Mouse (Mus musculus) kidney, embryonic 16.5 days (tissue): ENCODE measurements at regions not wholly inside any gene's neighbourhood (a gene's known extent, or its start where the extent isn't known, plus 50 kb on each side); places are given as distances from the start of the nearest gene placed in this dataset.

ENCODE experiments used
- ATAC-seq: fragments of 200-750 bp; cut with Nextera tagmentation; 2 replicates; pipeline ENCODE4 v1.8.0; 2017; ENCODE audit warnings: moderate TSS enrichment; ENCODE audit not compliant: low FRiP score, low TSS enrichment
- H3K27ac ChIP-seq: fragments of 300-500 bp; sonication (generic); 2 replicates; pipeline ENCODE4 v1.5.1; 2014; ENCODE audit warnings: low read length
- H3K27me3 ChIP-seq: fragments of 300-500 bp; sonication (generic); 2 replicates; pipeline ENCODE4 v1.6.1; 2014; ENCODE audit warnings: low read length, control low read depth, mixed read lengths; ENCODE audit not compliant: insufficient read depth
- H3K36me3 ChIP-seq: fragments of 300-500 bp; sonication (generic); 2 replicates; pipeline ENCODE4 v1.6.1; 2014; ENCODE audit warnings: low read length, control low read depth, mixed read lengths; ENCODE audit not compliant: insufficient read depth
- H3K4me1 ChIP-seq: fragments of 300-500 bp; sonication (generic); 2 replicates; pipeline ENCODE4 v1.6.1; 2014; ENCODE audit warnings: low read length, control low read depth, mixed read lengths; ENCODE audit not compliant: insufficient read depth
- H3K4me2 ChIP-seq: fragments of 300-500 bp; sonication (generic); replicated peaks from 2 replicates; pipeline ENCODE4 v1.6.1; 2014; ENCODE audit warnings: low read depth, low read length
- H3K4me3 ChIP-seq: fragments of 300-500 bp; sonication (generic); 2 replicates; pipeline ENCODE4 v1.5.1; 2014; ENCODE audit warnings: mild to moderate bottlenecking, low read length
- H3K9ac ChIP-seq: fragments of 300-500 bp; sonication (generic); replicated peaks from 2 replicates; pipeline ENCODE4 v1.6.1; 2014; ENCODE audit warnings: low read length
- H3K9me3 ChIP-seq: fragments of 300-500 bp; sonication (generic); 2 replicates; pipeline ENCODE4 v1.6.1; 2016; ENCODE audit warnings: low read length, control low read depth
- WGBS: fragments of 180-500 bp; shearing (Covaris S2); extraction: QIAGEN DNeasy Blood & Tissue Kit; methylation state at CpG from one replicate; pipeline ENCODE4 v1.1.7; 2014; 5-methylcytosine and 5-hydroxymethylcytosine counted together

DNA sequence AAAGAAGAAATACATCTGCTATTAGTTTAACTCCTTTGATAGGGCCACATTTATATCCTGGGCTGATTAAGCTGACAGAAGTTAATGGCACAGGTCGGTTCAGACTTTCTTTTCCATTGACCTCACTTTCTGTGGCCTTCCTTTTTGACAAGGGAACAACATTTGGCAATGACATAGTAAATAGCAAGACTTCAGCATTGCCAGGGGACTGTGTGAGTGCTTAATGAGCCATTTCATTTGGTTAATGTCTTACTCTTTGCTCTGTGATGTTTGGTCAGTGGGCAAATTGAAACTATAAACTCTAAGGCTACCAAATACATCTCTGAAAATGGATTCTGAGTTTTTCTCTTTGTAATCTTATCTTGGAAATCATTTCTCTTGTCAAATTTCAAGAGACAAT, 1405.9 kb downstream of the Nxph1 start:
- peak; percentile 75; the same call in 1 of the 2 replicates for ATAC-seq
- no peaks in the 10 kb centered on the region for H3K36me3 ChIP-seq
- no peaks in the 10 kb centered on the region for H3K9me3 ChIP-seq
- WGBS: 12% methylated on average over 1 of the region's 1 CpGs
- H3K4me2 ChIP-seq: no peak overlapping the region
- no peak overlapping the region for H3K27ac ChIP-seq
- no peaks in the 10 kb centered on the region for H3K4me1 ChIP-seq
- H3K9ac ChIP-seq: no peak overlapping the region
- H3K27me3 ChIP-seq: no peaks in the 10 kb centered on the region
- H3K4me3 ChIP-seq: no peak overlapping the region

DNA sequence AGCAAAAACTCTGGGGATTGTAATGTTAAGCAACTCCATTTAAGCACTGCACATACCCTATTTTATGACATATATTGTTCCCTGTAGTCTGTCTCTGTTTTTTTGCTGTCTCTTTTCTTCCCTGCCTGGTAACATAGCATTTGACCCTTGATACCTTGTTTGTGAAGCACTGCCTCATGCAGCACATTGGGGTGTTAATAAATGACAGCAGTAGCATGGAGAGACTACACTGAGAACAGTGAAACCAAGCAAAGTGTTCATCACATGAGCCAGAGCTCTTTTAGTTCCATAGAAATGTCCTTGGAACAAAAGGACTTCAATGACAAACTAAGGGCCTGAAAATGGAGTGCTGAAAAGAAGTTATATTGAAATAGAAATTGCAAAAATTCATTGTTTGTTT, 1416.9 kb downstream of the Nxph1 start:
- Histone ChIP-seq H3K9me3 (no peaks in the 10 kb centered on the region), H3K4me2 (no peak overlapping the region), H3K36me3 (no peaks in the 10 kb centered on the region), H3K27me3 (no peaks in the 10 kb centered on the region), H3K4me3 (no peak overlapping the region), H3K9ac (no peak overlapping the region), H3K27ac (no peak overlapping the region), H3K4me1 (no peaks in the 10 kb centered on the region)
- peak; percentile 88; the same call in 1 of the 2 replicates for ATAC-seq

DNA sequence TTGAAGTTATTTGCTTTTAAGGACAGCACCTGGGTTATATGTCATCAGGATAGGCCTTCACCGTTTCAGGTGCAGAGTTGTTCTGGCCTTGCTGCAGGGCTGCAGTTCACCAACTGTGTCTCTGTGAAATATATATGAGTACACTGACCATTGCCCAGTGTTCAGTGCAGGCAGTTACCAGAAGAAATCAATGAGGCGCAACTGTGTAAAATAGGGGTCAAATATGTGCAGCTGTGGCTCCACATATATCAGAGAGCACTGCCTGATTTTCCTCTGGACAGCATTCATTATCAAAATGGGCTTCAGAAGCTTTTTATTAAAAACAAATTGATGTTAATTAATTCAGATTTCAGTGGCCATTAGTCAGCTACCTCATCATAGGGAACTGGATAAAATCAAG, 1426.2 kb downstream of the Nxph1 start:
- no peaks in the 10 kb centered on the region for H3K4me1 ChIP-seq
- no peak overlapping the region for H3K4me2 ChIP-seq
- no peak overlapping the region for H3K9ac ChIP-seq
- H3K27me3 ChIP-seq: no peaks in the 10 kb centered on the region
- H3K4me3 ChIP-seq: no peak overlapping the region
- ATAC-seq: no peak
- 57% methylated on average over 2 of the region's 2 CpGs for WGBS
- no peak overlapping the region for H3K27ac ChIP-seq
- H3K36me3 ChIP-seq: no peaks in the 10 kb centered on the region
- H3K9me3 ChIP-seq: no peaks in the 10 kb centered on the region; the same call in 1 of the 2 replicates

DNA sequence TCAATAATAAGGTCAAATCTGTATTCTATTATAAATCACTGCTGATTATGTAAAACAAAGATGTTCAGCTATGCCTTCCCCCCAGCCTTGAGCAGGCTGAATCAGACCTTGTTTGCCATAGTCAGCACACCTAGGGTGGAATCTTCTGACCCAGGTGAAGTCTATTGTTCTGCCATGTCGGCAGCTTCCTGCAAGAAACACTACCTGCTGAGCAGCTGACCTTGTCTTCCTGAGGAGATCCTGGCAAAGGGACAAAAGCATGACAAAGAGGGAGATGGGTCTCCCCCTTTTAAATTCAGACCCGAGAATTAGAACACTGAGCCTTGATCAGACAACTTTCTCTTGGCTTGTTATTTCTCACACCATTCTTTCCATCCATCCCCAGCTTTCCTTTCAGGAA, 1476.4 kb downstream of the Nxph1 start:
- ATAC-seq: no peak
- 66% methylated on average over 2 of the region's 2 CpGs for WGBS

GRCm38 (mm10) chr6:10425506-10425905, 1477.3 kb downstream of the Nxph1 start:
- Histone ChIP-seq H3K36me3 (no peaks in the 10 kb centered on the region), H3K9ac (no peak overlapping the region), H3K27ac (no peak overlapping the region), H3K27me3 (no peaks in the 10 kb centered on the region), H3K9me3 (no peaks in the 10 kb centered on the region), H3K4me1 (no peaks in the 10 kb centered on the region), H3K4me2 (no peak overlapping the region), H3K4me3 (no peak overlapping the region)
- no peak for ATAC-seq
- 95% methylated on average over 2 of the region's 2 CpGs for WGBS

More for the DNA sequence above, 1476.4 kb downstream of the Nxph1 start:
- Histone ChIP-seq H3K9ac (no peak overlapping the region), H3K9me3 (no peaks in the 10 kb centered on the region), H3K27me3 (no peaks in the 10 kb centered on the region), H3K4me3 (no peak overlapping the region), H3K27ac (no peak overlapping the region), H3K36me3 (no peaks in the 10 kb centered on the region), H3K4me2 (no peak overlapping the region), H3K4me1 (no peaks in the 10 kb centered on the region)

GRCm38 (mm10) chr6:10443206-10443605, 1464.1 kb downstream of the Ndufa4 start:
- no peaks in the 10 kb centered on the region for H3K27me3 ChIP-seq
- H3K4me3 ChIP-seq: no peak overlapping the region
- H3K27ac ChIP-seq: no peak overlapping the region
- no peaks in the 10 kb centered on the region for H3K36me3 ChIP-seq
- H3K4me2 ChIP-seq: no peak overlapping the region
- no peak for ATAC-seq
- no peaks in the 10 kb centered on the region for H3K4me1 ChIP-seq
- H3K9me3 ChIP-seq: no peaks in the 10 kb centered on the region
- H3K9ac ChIP-seq: no peak overlapping the region

- Histone ChIP-seq H3K4me2 (no peak overlapping the region), H3K36me3 (no peaks in the 10 kb centered on the region), H3K9me3 (no peaks in the 10 kb centered on the region), H3K9ac (no peak overlapping the region), H3K4me3 (no peak overlapping the region), H3K27ac (no peak overlapping the region), H3K27me3 (no peaks in the 10 kb centered on the region), H3K4me1 (no peaks in the 10 kb centered on the region)
- ATAC-seq: no peak
These were observed 1451.3 kb downstream of the Ndufa4 start for GRCm38 (mm10) chr6:10456044-10456443.

DNA sequence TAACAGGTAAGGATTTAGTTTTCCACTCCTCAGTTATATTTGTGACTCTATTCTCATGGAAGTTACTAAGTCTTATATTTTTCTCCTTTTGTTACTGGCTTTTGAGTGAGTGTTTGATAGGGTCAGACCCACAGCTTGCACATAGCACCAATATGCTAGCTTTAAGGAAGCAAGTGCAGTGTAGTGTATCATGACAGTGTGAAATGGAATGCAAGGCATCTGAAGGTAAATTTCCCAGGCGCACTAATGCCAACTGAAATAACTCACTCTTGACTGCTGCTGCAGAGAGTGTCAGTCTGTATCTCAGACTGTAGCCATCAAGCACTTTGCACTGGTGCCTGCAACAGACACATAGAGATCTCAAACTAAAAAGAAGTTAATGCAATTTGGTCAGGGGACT, 1438.3 kb downstream of the Ndufa4 start:
- H3K27ac ChIP-seq: no peak overlapping the region
- no peak overlapping the region for H3K4me3 ChIP-seq
- H3K36me3 ChIP-seq: no peaks in the 10 kb centered on the region
- H3K4me1 ChIP-seq: no peaks in the 10 kb centered on the region
- peak; percentile 85 for ATAC-seq
- H3K4me2 ChIP-seq: no peak overlapping the region
- WGBS: 33% methylated on average over 1 of the region's 1 CpGs
- H3K9ac ChIP-seq: no peak overlapping the region
- no peaks in the 10 kb centered on the region; the same call in 1 of the 2 replicates for H3K9me3 ChIP-seq
- no peaks in the 10 kb centered on the region for H3K27me3 ChIP-seq
